Mouse (Mus musculus): ENCODE results near the gene Mymx. TPM values are rescaled to one million over a fixed set of nuclear protein-coding genes. Genes with fewer than 3 reads are reported as not detected.

Mymx gene
- polyA plus RNA-seq (2015; fragmentation: Nextera tagmentation; extraction: Ambion mirVana), result 0.37 and 0.45 TPM in 2 replicates

GRCm38 (mm10) chr17:45601877-45602304, at the start of gene Mymx:
Gene Mymx (minus strand): TSS chr17:45602102.
- Histone ChIP-seq H3K4me2 (peak within 1 kb of the TSS; percentile 55), H3K4me3 (peak within 1 kb of the TSS; percentile 9; the same call in 1 of the 2 replicates), H3K9ac (peak within 1 kb of the TSS; percentile 67), H3K27ac (replicated peaks) (no peak within 1 kb of the TSS; the same call in 1 of the 2 replicates), H3K36me3 (no peaks in the 10 kb centered on the region), H3K9me3 (no peaks in the 10 kb centered on the region), H3K27me3 (replicated peaks) (peaks cover 20% of the 10 kb centered on the region), H3K4me1 (peaks cover 39% of the 10 kb centered on the region)
- no peak for ATAC-seq (ENCODE audit: extremely low read depth, insufficient number of reproducible peaks, low FRiP score, low TSS enrichment)
- WGBS, result 40% methylated on average over 6 of the region's 6 CpGs

- Histone ChIP-seq H3K36me3 (no peaks in the 10 kb centered on the region), H3K9me3 (peaks cover 4% of the 10 kb centered on the region; the same call in 1 of the 2 replicates), H3K27me3 (replicated peaks) (no peaks in the 10 kb centered on the region), H3K4me1 (no peaks in the 10 kb centered on the region), H3K27ac (replicated peaks) (no peak overlapping the region), H3K4me3 (no peak overlapping the region), H3K4me2 (no peak overlapping the region), H3K9ac (no peak overlapping the region)
- WGBS, result 78% methylated on average over 4 of the region's 4 CpGs
- no peak for ATAC-seq (ENCODE audit: extremely low read depth, insufficient number of reproducible peaks, low FRiP score, low TSS enrichment)
Measured at GRCm38 (mm10) chr17:45644185-45644584, 42.3 kb upstream of the Mymx start.

- 22% methylated on average over 12 of the region's 12 CpGs for WGBS
- Histone ChIP-seq H3K4me2 (no peak overlapping the region), H3K4me3 (no peak overlapping the region), H3K36me3 (no peaks in the 10 kb centered on the region), H3K9ac (no peak overlapping the region), H3K27ac (replicated peaks) (no peak overlapping the region), H3K27me3 (replicated peaks) (no peaks in the 10 kb centered on the region), H3K4me1 (no peaks in the 10 kb centered on the region), H3K9me3 (peaks cover 4% of the 10 kb centered on the region; the same call in 1 of the 2 replicates)
- no peak for ATAC-seq (ENCODE audit: extremely low read depth, insufficient number of reproducible peaks, low FRiP score, low TSS enrichment)
Measured at GRCm38 (mm10) chr17:45642701-45643100, 40.8 kb upstream of the Mymx start.

- Histone ChIP-seq H3K36me3 (no peaks in the 10 kb centered on the region), H3K9ac (no peak overlapping the region), H3K27ac (replicated peaks) (no peak overlapping the region), H3K9me3 (peaks cover 4% of the 10 kb centered on the region; the same call in 1 of the 2 replicates), H3K4me3 (no peak overlapping the region), H3K27me3 (replicated peaks) (no peaks in the 10 kb centered on the region), H3K4me1 (no peaks in the 10 kb centered on the region), H3K4me2 (no peak overlapping the region)
- 82% methylated on average over 8 of the region's 8 CpGs for WGBS
- ATAC-seq (ENCODE audit: extremely low read depth, insufficient number of reproducible peaks, low FRiP score, low TSS enrichment), result no peak
Measured at GRCm38 (mm10) chr17:45641981-45642380, 40.1 kb upstream of the Mymx start.

GRCm38 (mm10) chr17:45638596-45639295, 36.8 kb upstream of the Mymx start:
- 67% methylated on average over 16 of the region's 16 CpGs for WGBS
- no peak overlapping the region for H3K9ac ChIP-seq

GRCm38 (mm10) chr17:45634033-45634432, 32.1 kb upstream of the Mymx start:
- H3K4me2 ChIP-seq, result no peak overlapping the region
- H3K9ac ChIP-seq, result no peak overlapping the region
- no peak for ATAC-seq (ENCODE audit: extremely low read depth, insufficient number of reproducible peaks, low FRiP score, low TSS enrichment)
- H3K27ac ChIP-seq (replicated peaks), result no peak overlapping the region
- H3K4me3 ChIP-seq, result no peak overlapping the region
- no peaks in the 10 kb centered on the region for H3K36me3 ChIP-seq
- 73% methylated on average over 5 of the region's 5 CpGs for WGBS
- no peaks in the 10 kb centered on the region for H3K9me3 ChIP-seq
- peaks cover 20% of the 10 kb centered on the region for H3K4me1 ChIP-seq
- peaks cover 5% of the 10 kb centered on the region; the same call in 1 of the 2 replicates for H3K27me3 ChIP-seq (replicated peaks)

More at GRCm38 (mm10) chr17:45638596-45639295, 36.8 kb upstream of the Mymx start:
- ATAC-seq (ENCODE audit: extremely low read depth, insufficient number of reproducible peaks, low FRiP score, low TSS enrichment), result no peak
- no peak overlapping the region for H3K27ac ChIP-seq (replicated peaks)
- H3K36me3 ChIP-seq, result no peaks in the 10 kb centered on the region
- H3K27me3 ChIP-seq (replicated peaks), result no peaks in the 10 kb centered on the region
- H3K9me3 ChIP-seq, result no peaks in the 10 kb centered on the region
- H3K4me1 ChIP-seq, result no peaks in the 10 kb centered on the region
- H3K4me2 ChIP-seq, result no peak overlapping the region
- H3K4me3 ChIP-seq, result no peak overlapping the region

- ATAC-seq (ENCODE audit: extremely low read depth, insufficient number of reproducible peaks, low FRiP score, low TSS enrichment), result no peak
- WGBS, result 78% methylated on average over 6 of the region's 6 CpGs
- Histone ChIP-seq H3K9me3 (no peaks in the 10 kb centered on the region), H3K36me3 (no peaks in the 10 kb centered on the region), H3K4me3 (no peak overlapping the region), H3K27ac (replicated peaks) (no peak overlapping the region), H3K27me3 (replicated peaks) (peaks cover 9% of the 10 kb centered on the region; the same call in 1 of the 2 replicates), H3K4me1 (peaks cover 28% of the 10 kb centered on the region), H3K4me2 (no peak overlapping the region), H3K9ac (no peak overlapping the region)
Measured at GRCm38 (mm10) chr17:45631940-45632339, 30.0 kb upstream of the Mymx start.

- H3K36me3 ChIP-seq, result no peaks in the 10 kb centered on the region
- H3K9ac ChIP-seq, result peak overlapping the region; percentile 79; the same call in 1 of the 2 replicates
- WGBS, result 53% methylated on average over 3 of the region's 3 CpGs
- H3K27ac ChIP-seq (replicated peaks), result no peak overlapping the region
- H3K27me3 ChIP-seq (replicated peaks), result peaks cover 9% of the 10 kb centered on the region; the same call in 1 of the 2 replicates
- peaks cover 32% of the 10 kb centered on the region for H3K4me1 ChIP-seq
- H3K4me2 ChIP-seq, result peak overlapping the region; percentile 85; the same call in 1 of the 2 replicates
- no peak for ATAC-seq (ENCODE audit: extremely low read depth, insufficient number of reproducible peaks, low FRiP score, low TSS enrichment)
- H3K4me3 ChIP-seq, result no peak overlapping the region
- no peaks in the 10 kb centered on the region for H3K9me3 ChIP-seq
Measured at GRCm38 (mm10) chr17:45630992-45631391, 29.1 kb upstream of the Mymx start.

GRCm38 (mm10) chr17:45629861-45630694, 28.2 kb upstream of the Mymx start:
- no peaks in the 10 kb centered on the region for H3K36me3 ChIP-seq
- peak overlapping the region; percentile 78 for H3K27ac ChIP-seq (replicated peaks)
- 2% methylated on average over 34 of the region's 34 CpGs for WGBS
- peak; percentile 53; the same call in 1 of the 2 replicates for ATAC-seq (ENCODE audit: extremely low read depth, insufficient number of reproducible peaks, low FRiP score, low TSS enrichment)
- H3K4me3 ChIP-seq, result peak overlapping the region; percentile 53
- peaks cover 9% of the 10 kb centered on the region; the same call in 1 of the 2 replicates for H3K27me3 ChIP-seq (replicated peaks)
- H3K9me3 ChIP-seq, result no peaks in the 10 kb centered on the region
- H3K4me2 ChIP-seq, result peak overlapping the region; percentile 85
- peaks cover 32% of the 10 kb centered on the region for H3K4me1 ChIP-seq
- H3K9ac ChIP-seq, result peak overlapping the region; percentile 79

- H3K4me1 ChIP-seq, result peaks cover 32% of the 10 kb centered on the region
- H3K4me3 ChIP-seq, result peak overlapping the region; percentile 53; the same call in 1 of the 2 replicates
- H3K36me3 ChIP-seq, result no peaks in the 10 kb centered on the region
- no peak for ATAC-seq (ENCODE audit: extremely low read depth, insufficient number of reproducible peaks, low FRiP score, low TSS enrichment)
- H3K4me2 ChIP-seq, result peak overlapping the region; percentile 85
- H3K9me3 ChIP-seq, result no peaks in the 10 kb centered on the region
- H3K27me3 ChIP-seq (replicated peaks), result peaks cover 9% of the 10 kb centered on the region; the same call in 1 of the 2 replicates
- peak overlapping the region; percentile 79; the same call in 1 of the 2 replicates for H3K9ac ChIP-seq
- 41% methylated on average over 13 of the region's 13 CpGs for WGBS
- peak overlapping the region; percentile 78 for H3K27ac ChIP-seq (replicated peaks)
Measured at GRCm38 (mm10) chr17:45628885-45629855, 27.3 kb upstream of the Mymx start.
